Mouse (Mus musculus): ENCODE measurements at regions not wholly inside any gene's neighbourhood (a gene's known extent, or its start where the extent isn't known, plus 50 kb on each side); places are given as distances from the start of the nearest gene placed in this dataset.
"Not testable (repeated sequence)": the region's sequence is repeated elsewhere in the genome, so short reads cannot be mapped to it uniquely, and the experiment has no call there.

- no peak for DNase-seq (ENCODE audit: low read depth, low spot score)
Observed at GRCm38 (mm10) chr4:31225741-31226140, 738.2 kb upstream of the Map3k7 start.

- DNase-seq (ENCODE audit: low read depth, low spot score): no peak
Observed at GRCm38 (mm10) chr4:31268825-31269495, 694.9 kb upstream of the Map3k7 start.

GRCm38 (mm10) chr4:31274131-31274530, 689.8 kb upstream of the Map3k7 start:
- no peak for DNase-seq (ENCODE audit: low read depth, low spot score)

- DNase-seq (ENCODE audit: low read depth, low spot score): no peak
Observed at GRCm38 (mm10) chr4:31290301-31290975, 673.5 kb upstream of the Map3k7 start.

GRCm38 (mm10) chr4:31293752-31294151, 670.1 kb upstream of the Map3k7 start:
- no peak for DNase-seq (ENCODE audit: low read depth, low spot score)

- DNase-seq (ENCODE audit: low read depth, low spot score): peak; percentile 10
Observed at GRCm38 (mm10) chr4:31297848-31298247, 666.0 kb upstream of the Map3k7 start.

GRCm38 (mm10) chr4:31319269-31319668, 644.6 kb upstream of the Map3k7 start:
- no peak for DNase-seq (ENCODE audit: low read depth, low spot score)

- DNase-seq (ENCODE audit: low read depth, low spot score): no peak
Observed at GRCm38 (mm10) chr4:31320734-31321507, 643.0 kb upstream of the Map3k7 start.

GRCm38 (mm10) chr4:31323816-31324215, 640.1 kb upstream of the Map3k7 start:
- no peak for DNase-seq (ENCODE audit: low read depth, low spot score)

- no peak for DNase-seq (ENCODE audit: low read depth, low spot score)
Observed at GRCm38 (mm10) chr4:31328798-31329197, 635.1 kb upstream of the Map3k7 start.

GRCm38 (mm10) chr4:31331053-31331452, 632.8 kb upstream of the Map3k7 start:
- DNase-seq (ENCODE audit: low read depth, low spot score): no peak

GRCm38 (mm10) chr4:31335686-31336085, 628.2 kb upstream of the Map3k7 start:
- DNase-seq (ENCODE audit: low read depth, low spot score): no peak

GRCm38 (mm10) chr4:31337980-31338379, 625.9 kb upstream of the Map3k7 start:
- DNase-seq (ENCODE audit: low read depth, low spot score): no peak

- DNase-seq (ENCODE audit: low read depth, low spot score): no peak
Observed at GRCm38 (mm10) chr4:31343312-31344248, 620.3 kb upstream of the Map3k7 start.

- DNase-seq (ENCODE audit: low read depth, low spot score): not testable (repeated sequence)
Observed at GRCm38 (mm10) chr4:31354046-31354445, 609.9 kb upstream of the Map3k7 start.

- no peak for DNase-seq (ENCODE audit: low read depth, low spot score)
Observed at GRCm38 (mm10) chr4:31354953-31355352, 608.9 kb upstream of the Map3k7 start.

- no peak for DNase-seq (ENCODE audit: low read depth, low spot score)
Observed at GRCm38 (mm10) chr4:31366172-31366571, 597.7 kb upstream of the Map3k7 start.

GRCm38 (mm10) chr4:31367031-31367430, 596.9 kb upstream of the Map3k7 start:
- DNase-seq (ENCODE audit: low read depth, low spot score): no peak

- no peak for DNase-seq (ENCODE audit: low read depth, low spot score)
Observed at GRCm38 (mm10) chr4:31370062-31370461, 593.8 kb upstream of the Map3k7 start.

- no peak for DNase-seq (ENCODE audit: low read depth, low spot score)
Observed at GRCm38 (mm10) chr4:31381069-31381969, 582.6 kb upstream of the Map3k7 start.

Data from telencephalon, adult 2 months (tissue).